Mouse (Mus musculus) left cerebral cortex, postnatal 4 days (tissue): ENCODE measurements around the gene Myo3b. TPM values are rescaled to one million over a fixed set of nuclear protein-coding genes. Genes with fewer than 3 reads are reported as not detected.

ENCODE experiments used
- DNase-seq: peaks from one replicate; pipeline ENCODE4 v3.0.0-alpha.2; 2022
- intact Hi-C: fragments of 180-260 bp; cut with DNase I; formaldehyde crosslinking; loops from one replicate; pipeline ENCODE4 v1.15.1; 2025
- total RNA-seq, 2 experiments: library from RNA; stranded (reverse); gene quantifications; 2 replicates each; pipeline ENCODE4 v1.2.3; 2021

The Myo3b gene
- total RNA-seq, 2 experiments from 2014 or later = 1.1 to 1.3 TPM

DNA sequence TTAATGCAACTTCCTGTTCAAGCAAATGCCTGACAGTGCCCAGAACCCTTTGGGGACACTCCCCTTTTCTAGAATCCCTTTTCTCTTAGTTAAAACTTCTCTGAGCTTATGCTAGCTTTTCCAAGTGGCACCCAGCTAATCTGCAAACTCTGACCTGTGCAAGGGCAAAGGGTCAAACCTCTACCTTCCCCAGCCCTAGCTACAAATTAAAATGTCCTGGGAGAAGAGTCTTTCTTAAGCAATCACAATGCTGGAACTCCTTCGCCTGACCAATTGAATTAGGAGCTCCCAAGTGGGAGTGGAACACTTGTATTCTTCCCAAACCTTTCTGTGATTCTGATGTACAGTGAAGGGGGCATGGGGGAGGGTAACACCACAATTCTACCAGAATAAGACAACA is 376.6 kb downstream of the Myo3b start:
- DNase-seq = no peak
- intact Hi-C loops = no loop called here

DNA sequence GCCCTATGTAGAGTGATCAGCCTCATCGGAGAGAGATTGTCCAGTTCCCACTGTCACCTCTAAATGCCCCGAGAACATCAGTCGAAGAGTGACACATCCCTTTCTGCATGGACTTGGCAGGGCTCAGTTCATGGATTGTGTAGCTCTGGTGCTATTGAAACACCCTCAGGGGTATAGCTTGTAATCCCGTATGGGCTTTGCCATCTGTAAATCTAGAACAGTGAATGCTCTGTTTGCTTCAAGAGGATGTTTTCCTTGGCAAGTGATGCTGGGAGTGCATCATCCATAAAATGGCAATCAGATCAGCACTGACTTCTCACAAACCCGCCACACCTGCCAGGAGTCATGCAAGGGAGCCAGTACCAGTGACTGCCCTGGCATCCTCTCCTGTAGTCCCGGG is 380.4 kb downstream of the Myo3b start:
- no peak for DNase-seq
- intact Hi-C loops = no loop called here

DNA sequence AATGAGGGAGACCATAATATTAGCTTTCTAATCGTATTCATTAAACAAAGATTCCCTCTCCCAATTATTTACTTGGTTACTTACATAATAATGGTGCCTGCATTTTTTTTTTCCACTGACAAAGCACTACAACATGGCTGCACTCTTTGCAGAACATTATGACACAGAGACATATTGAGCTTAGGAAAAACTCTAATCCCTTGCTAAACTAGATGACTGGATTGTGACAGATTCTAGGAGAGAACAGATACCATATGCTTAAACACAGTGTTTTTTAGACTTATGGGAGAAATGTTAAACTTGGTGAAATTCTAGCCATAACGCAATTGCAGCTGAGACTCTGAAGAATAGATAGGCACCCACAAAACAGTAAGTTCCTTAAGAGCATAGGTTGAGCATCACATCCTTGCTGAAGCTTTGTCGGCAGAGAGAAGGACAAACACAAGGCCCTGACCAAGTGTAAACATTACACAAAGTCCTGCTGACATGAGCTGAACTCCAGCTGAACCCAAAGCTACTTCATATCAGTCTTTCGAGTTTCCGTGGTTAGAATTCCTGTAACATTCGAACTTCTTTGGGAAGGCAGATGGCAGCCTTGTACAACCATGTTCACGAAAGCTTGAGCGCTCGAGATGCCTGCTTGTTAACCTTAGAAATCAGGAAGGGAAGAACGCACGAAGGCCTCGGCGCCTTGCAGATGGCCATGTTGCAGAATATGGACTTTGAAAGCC is 382.4 kb downstream of the Myo3b start:
- no peak for DNase-seq
- intact Hi-C loops = no loop called here

DNA sequence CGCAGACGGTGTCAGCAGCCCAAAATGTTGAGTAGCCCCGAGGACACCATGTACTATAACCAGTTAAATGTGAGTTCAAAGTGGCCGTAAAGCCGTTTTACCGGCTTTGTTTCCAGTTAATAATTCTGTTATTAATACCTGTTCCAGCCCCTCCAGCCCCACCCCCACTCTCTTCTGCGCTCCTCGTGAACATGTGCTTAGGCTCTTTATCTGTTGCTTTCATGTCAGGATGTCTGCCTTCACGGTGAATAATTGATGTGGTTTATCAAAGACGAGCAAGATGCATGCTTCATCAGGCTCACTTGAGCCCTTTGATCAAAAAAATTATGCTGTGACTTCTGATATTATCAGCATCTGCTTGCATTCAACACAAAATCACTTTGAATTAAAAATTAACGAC is 386.7 kb downstream of the Myo3b start:
- no peak for DNase-seq
- intact Hi-C loops = no loop called here

DNA sequence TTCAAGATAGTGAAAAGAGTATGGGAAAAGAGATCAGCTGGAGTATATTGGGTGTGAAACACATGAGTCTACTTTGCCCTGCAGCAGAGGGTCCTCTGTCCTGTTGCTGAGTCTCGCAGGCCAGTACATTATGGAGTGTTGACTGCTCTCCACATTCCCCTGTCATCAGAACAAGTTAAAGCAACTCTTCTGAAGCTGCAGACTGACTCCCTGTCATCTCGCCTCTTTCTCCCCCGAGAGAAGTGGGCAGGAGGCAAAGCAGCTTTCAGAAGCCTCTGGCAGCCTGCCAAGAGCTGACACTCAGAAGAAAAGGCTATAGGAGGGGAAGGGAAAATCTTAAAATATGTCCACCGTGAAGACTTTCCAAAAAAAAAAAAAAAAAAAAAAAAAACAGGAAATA is 404.1 kb downstream of the Myo3b start:
- DNase-seq = peak; percentile 85
- intact Hi-C loops = no loop called here

- intact Hi-C loops = no loop called here
- peak; percentile 82 for DNase-seq
These were observed 405.2 kb downstream of the Myo3b start for GRCm38 (mm10) chr2:70444141-70444540.

- intact Hi-C loops = no loop called here
- peak; percentile 4 for DNase-seq
These were observed 417.3 kb downstream of the Myo3b start for GRCm38 (mm10) chr2:70456205-70456604.

DNA sequence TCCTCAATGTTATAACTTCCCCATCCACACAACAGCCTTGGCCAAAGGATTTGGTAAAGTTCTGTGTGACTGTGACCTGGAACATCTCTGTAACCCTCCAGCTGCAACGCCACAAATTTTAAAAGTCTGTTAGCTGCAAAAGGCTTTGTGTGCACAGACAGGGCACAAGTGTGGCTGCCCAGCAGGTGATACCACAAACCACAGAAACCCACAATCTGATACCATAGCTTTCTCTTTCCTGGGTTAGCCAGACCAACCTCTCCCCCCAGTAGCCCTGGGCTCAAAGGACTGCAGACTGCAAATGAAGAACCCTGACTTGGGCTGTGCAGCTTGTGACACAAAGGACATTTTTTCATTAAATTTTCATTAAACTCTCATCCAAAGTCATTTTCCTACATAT is 424.7 kb downstream of the Myo3b start:
- DNase-seq = no peak

DNA sequence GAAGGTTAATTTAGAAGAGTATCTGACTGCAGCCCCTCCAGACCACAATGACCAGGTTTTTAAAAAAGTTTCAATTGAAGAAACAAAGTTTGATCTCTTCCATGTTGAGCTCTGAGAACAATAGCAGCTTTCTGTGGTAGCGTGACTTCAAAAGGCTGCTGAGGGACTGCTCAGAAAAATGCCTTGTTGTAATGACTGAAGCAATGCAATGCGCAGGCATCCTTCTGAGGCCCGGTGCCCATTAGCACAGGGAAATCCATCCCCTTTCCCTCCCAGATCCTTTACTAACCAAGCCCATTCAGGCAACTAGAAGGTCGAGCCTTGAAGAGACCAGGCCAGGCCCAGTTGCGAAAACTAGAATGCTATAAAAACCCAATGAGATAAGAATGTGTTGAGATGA is 432.2 kb downstream of the Myo3b start:
- no peak for DNase-seq
- intact Hi-C loops = no loop called here

More for the DNA sequence above, 424.7 kb downstream of the Myo3b start:
- intact Hi-C loops = no loop called here

- intact Hi-C loops = no loop called here
These were observed 433.1 kb downstream of the Myo3b start for GRCm38 (mm10) chr2:70471861-70472620.

More at GRCm38 (mm10) chr2:70471861-70472620, 433.1 kb downstream of the Myo3b start:
- peak; percentile 54 for DNase-seq

Other genes starting within 250 kb of the Myo3b start
- 1 to 10 TPM; 1.6 to 2.9 TPM for gene Ccdc173, start 249.6 kb upstream of the Myo3b start, total RNA-seq
- 10 to 100 TPM; 15.7 to 16.9 TPM for gene Phospho2, start 249.5 kb upstream of the Myo3b start, total RNA-seq
- 100 to 1,000 TPM; 136 to 142 TPM for gene Klhl23, start 217.2 kb upstream of the Myo3b start, total RNA-seq
- gene Ssb, start 177.6 kb upstream of the Myo3b start, total RNA-seq = 100 to 1,000 TPM; 155 to 170 TPM
- gene Mettl5, start 153.5 kb upstream of the Myo3b start, total RNA-seq = 10 to 100 TPM; 12.4 to 15.5 TPM
- gene Ubr3, start 141.9 kb upstream of the Myo3b start, total RNA-seq = 100 to 1,000 TPM; 113 to 117 TPM